Mouse (Mus musculus): ENCODE results near the gene Iars2. TPM values are rescaled to one million over a fixed set of nuclear protein-coding genes. Genes with fewer than 3 reads are reported as not detected.
A peak's percentile ranks its signal among the peaks of the same experiment; 100 is the strongest.

Iars2 gene
- polyA plus RNA-seq (2014; fragmentation: Nextera tagmentation; extraction: Ambion mirVana): 19.7 and 22.9 TPM in 2 replicates

DNA sequence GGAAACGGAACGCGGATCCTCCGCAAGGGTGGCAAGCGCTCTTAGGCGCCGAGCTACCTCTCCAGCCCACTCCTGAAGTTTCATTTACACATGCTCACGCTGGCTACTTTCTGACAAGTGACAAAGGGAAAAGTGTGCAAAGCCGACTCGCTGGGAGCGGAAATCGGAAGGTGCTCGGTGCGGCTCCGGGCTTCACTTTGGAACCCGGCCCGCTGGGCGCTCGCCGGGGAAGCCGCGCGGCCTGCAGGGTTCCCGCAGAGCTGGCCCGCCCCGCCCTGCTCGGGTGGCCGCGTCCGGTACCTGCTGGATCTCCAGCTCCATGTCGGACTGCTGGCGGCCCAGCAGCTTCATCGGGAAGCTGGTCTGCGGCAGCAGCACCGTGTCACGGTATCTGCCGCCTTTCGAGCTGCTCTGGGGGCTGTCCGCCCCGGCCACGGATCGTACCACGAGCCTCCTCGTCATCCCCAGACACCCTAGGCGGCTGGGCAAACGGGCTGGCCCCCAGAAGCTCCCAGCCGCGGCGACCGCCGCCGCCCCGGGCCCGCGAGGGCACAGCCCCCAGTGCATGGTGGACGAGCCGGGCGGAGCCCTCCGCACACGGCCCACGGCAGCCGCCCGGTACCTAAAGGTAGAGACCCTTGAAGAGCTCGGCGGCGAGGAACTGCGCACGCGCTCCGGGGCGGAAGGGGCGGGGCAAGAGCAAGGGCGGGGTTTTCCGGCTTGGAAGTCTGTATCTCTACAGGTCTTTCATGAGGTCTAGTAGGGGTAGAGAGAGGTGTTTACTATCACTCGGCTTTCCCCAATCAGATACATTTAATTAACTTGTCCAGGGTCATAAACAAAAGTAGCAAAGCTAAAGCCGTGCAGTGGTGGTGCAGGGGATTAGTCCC is at the start of gene Iars2:
TSS of gene Iars2 (minus strand) at position 676 of the 890 bp plus-strand sequence.
- H3K9me3 ChIP-seq (ENCODE audit: control insufficient read depth, low read length): no peaks in the 10 kb centered on the region
- peak within 1 kb of the TSS; percentile 78 for H3K9ac ChIP-seq (replicated peaks; ENCODE audit: low read depth, low read length)
- H3K36me3 ChIP-seq (ENCODE audit: control insufficient read depth, insufficient read depth, low read length): peaks cover 13% of the 10 kb centered on the region
- WGBS: under 1% methylated on average over 62 of the region's 76 CpGs
- peaks cover 15% of the 10 kb centered on the region for H3K4me1 ChIP-seq (ENCODE audit: control insufficient read depth, insufficient read depth, low read length)
- peak within 1 kb of the TSS; percentile 90 for H3K27ac ChIP-seq (ENCODE audit: low read depth, low read length)
- peak within 1 kb of the TSS; percentile 75 for H3K4me2 ChIP-seq (ENCODE audit: low read depth, low read length)
- ATAC-seq (ENCODE audit: low read depth): peak; percentile 91
- H3K4me3 ChIP-seq (ENCODE audit: low read depth, low read length): peak within 1 kb of the TSS; percentile 81
- H3K27me3 ChIP-seq (ENCODE audit: control insufficient read depth, insufficient read depth, low read length): no peaks in the 10 kb centered on the region

DNA sequence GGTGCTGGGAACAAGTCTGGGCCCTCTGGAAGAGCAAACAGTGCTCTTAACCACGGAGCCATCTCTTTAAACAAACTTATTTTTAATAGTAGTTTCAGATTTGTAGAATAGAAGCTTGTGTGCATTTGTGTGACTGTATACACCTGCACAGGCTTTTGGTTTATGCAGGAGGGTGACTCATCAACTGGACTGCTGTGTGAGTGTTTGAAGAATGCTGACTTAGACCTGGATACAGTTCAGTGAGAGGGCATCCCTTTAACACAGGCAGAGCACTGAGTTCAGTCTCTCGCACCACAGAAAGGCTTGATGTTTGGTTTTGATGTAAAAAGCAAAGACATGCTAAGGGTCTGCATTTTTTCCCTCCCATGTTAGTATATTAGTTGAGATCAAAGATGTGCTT is 48.2 kb upstream of the Iars2 start:
- no peak overlapping the region for H3K4me2 ChIP-seq (ENCODE audit: low read depth, low read length)
- H3K9ac ChIP-seq (replicated peaks; ENCODE audit: low read depth, low read length): no peak overlapping the region
- no peak overlapping the region for H3K27ac ChIP-seq (ENCODE audit: low read depth, low read length)
- H3K36me3 ChIP-seq (ENCODE audit: control insufficient read depth, insufficient read depth, low read length): peaks cover 57% of the 10 kb centered on the region
- 91% methylated on average over 2 of the region's 2 CpGs for WGBS
- no peaks in the 10 kb centered on the region for H3K4me1 ChIP-seq (ENCODE audit: control insufficient read depth, insufficient read depth, low read length)
- H3K27me3 ChIP-seq (ENCODE audit: control insufficient read depth, insufficient read depth, low read length): no peaks in the 10 kb centered on the region
- H3K4me3 ChIP-seq (ENCODE audit: low read depth, low read length): no peak overlapping the region
- no peaks in the 10 kb centered on the region for H3K9me3 ChIP-seq (ENCODE audit: control insufficient read depth, low read length)
- no peak for ATAC-seq (ENCODE audit: low read depth)

DNA sequence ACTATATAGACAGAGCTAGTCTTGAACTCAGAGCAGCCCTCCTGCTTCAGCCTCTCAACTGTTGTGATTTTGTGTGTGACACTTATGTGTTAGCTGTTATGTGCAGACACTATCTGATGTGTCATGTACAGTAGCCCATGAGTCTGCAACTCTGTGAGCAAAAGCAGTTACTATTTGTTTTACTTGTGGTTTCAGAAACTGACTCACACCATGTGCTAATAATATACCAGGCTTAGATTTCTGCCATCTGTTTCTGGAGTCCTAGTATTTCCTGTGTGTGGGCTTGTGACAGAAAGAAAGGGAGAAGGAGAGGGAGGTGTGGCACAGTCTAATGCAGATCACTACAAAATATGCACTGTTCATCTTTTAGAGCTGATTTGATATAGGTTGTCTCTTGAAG is 47.2 kb upstream of the Iars2 start:
- Histone ChIP-seq H3K9me3 (ENCODE audit: control insufficient read depth, low read length) (no peaks in the 10 kb centered on the region), H3K27me3 (ENCODE audit: control insufficient read depth, insufficient read depth, low read length) (no peaks in the 10 kb centered on the region), H3K27ac (ENCODE audit: low read depth, low read length) (no peak overlapping the region), H3K9ac (replicated peaks; ENCODE audit: low read depth, low read length) (no peak overlapping the region), H3K4me2 (ENCODE audit: low read depth, low read length) (no peak overlapping the region), H3K36me3 (ENCODE audit: control insufficient read depth, insufficient read depth, low read length) (peaks cover 52% of the 10 kb centered on the region), H3K4me1 (ENCODE audit: control insufficient read depth, insufficient read depth, low read length) (no peaks in the 10 kb centered on the region), H3K4me3 (ENCODE audit: low read depth, low read length) (no peak overlapping the region)
- ATAC-seq (ENCODE audit: low read depth): no peak

GRCm38 (mm10) chr1:185369979-185370378 is 40.8 kb upstream of the Iars2 start:
- no peak for ATAC-seq (ENCODE audit: low read depth)
- H3K4me3 ChIP-seq (ENCODE audit: low read depth, low read length): no peak overlapping the region
- no peak overlapping the region for H3K4me2 ChIP-seq (ENCODE audit: low read depth, low read length)
- peaks cover 6% of the 10 kb centered on the region for H3K4me1 ChIP-seq (ENCODE audit: control insufficient read depth, insufficient read depth, low read length)
- WGBS: 96% methylated on average over 6 of the region's 6 CpGs
- H3K9ac ChIP-seq (replicated peaks; ENCODE audit: low read depth, low read length): no peak overlapping the region
- H3K9me3 ChIP-seq (ENCODE audit: control insufficient read depth, low read length): no peaks in the 10 kb centered on the region
- no peak overlapping the region for H3K27ac ChIP-seq (ENCODE audit: low read depth, low read length)
- peaks cover 38% of the 10 kb centered on the region for H3K36me3 ChIP-seq (ENCODE audit: control insufficient read depth, insufficient read depth, low read length)
- no peaks in the 10 kb centered on the region for H3K27me3 ChIP-seq (ENCODE audit: control insufficient read depth, insufficient read depth, low read length)

- H3K4me1 ChIP-seq (ENCODE audit: control insufficient read depth, insufficient read depth, low read length): peaks cover 16% of the 10 kb centered on the region
- 87% methylated on average over 6 of the region's 6 CpGs for WGBS
- no peaks in the 10 kb centered on the region for H3K9me3 ChIP-seq (ENCODE audit: control insufficient read depth, low read length)
- H3K36me3 ChIP-seq (ENCODE audit: control insufficient read depth, insufficient read depth, low read length): peaks cover 19% of the 10 kb centered on the region
- ATAC-seq (ENCODE audit: low read depth): no peak
- no peak overlapping the region for H3K27ac ChIP-seq (ENCODE audit: low read depth, low read length)
- H3K4me3 ChIP-seq (ENCODE audit: low read depth, low read length): no peak overlapping the region
- H3K4me2 ChIP-seq (ENCODE audit: low read depth, low read length): no peak overlapping the region
- no peak overlapping the region for H3K9ac ChIP-seq (replicated peaks; ENCODE audit: low read depth, low read length)
- H3K27me3 ChIP-seq (ENCODE audit: control insufficient read depth, insufficient read depth, low read length): no peaks in the 10 kb centered on the region
Measured at GRCm38 (mm10) chr1:185367383-185367782, 38.2 kb upstream of the Iars2 start.

DNA sequence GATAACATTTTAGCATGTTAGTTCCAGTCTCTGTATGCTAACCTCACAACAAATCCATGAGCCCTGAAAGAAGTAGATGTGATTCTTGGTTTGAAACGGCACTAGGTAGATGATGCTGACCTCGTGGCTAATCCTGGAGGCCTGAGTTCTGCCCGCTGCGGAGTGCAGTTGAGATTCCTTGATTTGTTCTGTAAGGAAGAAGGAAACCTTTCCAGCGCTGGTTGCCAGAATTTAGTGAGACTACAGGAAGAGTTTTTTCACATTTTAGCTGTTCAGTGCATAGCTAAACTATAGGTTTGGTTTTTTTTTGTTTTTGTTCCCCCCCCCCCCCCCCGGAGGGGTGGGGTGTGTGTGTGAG is 35.0 kb upstream of the Iars2 start:
- no peak overlapping the region for H3K27ac ChIP-seq (ENCODE audit: low read depth, low read length)
- H3K4me3 ChIP-seq (ENCODE audit: low read depth, low read length): peak overlapping the region; percentile 98
- H3K9me3 ChIP-seq (ENCODE audit: control insufficient read depth, low read length): no peaks in the 10 kb centered on the region
- H3K9ac ChIP-seq (replicated peaks; ENCODE audit: low read depth, low read length): no peak overlapping the region
- ATAC-seq (ENCODE audit: low read depth): no peak
- H3K4me2 ChIP-seq (ENCODE audit: low read depth, low read length): peak overlapping the region; percentile 70
- peaks cover 21% of the 10 kb centered on the region for H3K4me1 ChIP-seq (ENCODE audit: control insufficient read depth, insufficient read depth, low read length)
- 47% methylated on average over 6 of the region's 6 CpGs for WGBS
- H3K27me3 ChIP-seq (ENCODE audit: control insufficient read depth, insufficient read depth, low read length): no peaks in the 10 kb centered on the region
- H3K36me3 ChIP-seq (ENCODE audit: control insufficient read depth, insufficient read depth, low read length): no peaks in the 10 kb centered on the region

- H3K36me3 ChIP-seq (ENCODE audit: control insufficient read depth, insufficient read depth, low read length): no peaks in the 10 kb centered on the region
- peak overlapping the region; percentile 89 for H3K27ac ChIP-seq (ENCODE audit: low read depth, low read length)
- peak overlapping the region; percentile 98 for H3K4me3 ChIP-seq (ENCODE audit: low read depth, low read length)
- peaks cover 21% of the 10 kb centered on the region for H3K4me1 ChIP-seq (ENCODE audit: control insufficient read depth, insufficient read depth, low read length)
- ATAC-seq (ENCODE audit: low read depth): peak; percentile 26
- peak overlapping the region; percentile 70 for H3K4me2 ChIP-seq (ENCODE audit: low read depth, low read length)
- no peaks in the 10 kb centered on the region for H3K27me3 ChIP-seq (ENCODE audit: control insufficient read depth, insufficient read depth, low read length)
- WGBS: 4% methylated on average over 22 of the region's 22 CpGs
- no peaks in the 10 kb centered on the region for H3K9me3 ChIP-seq (ENCODE audit: control insufficient read depth, low read length)
- H3K9ac ChIP-seq (replicated peaks; ENCODE audit: low read depth, low read length): peak overlapping the region; percentile 82
Measured at GRCm38 (mm10) chr1:185363526-185364182, 34.5 kb upstream of the Iars2 start.

DNA sequence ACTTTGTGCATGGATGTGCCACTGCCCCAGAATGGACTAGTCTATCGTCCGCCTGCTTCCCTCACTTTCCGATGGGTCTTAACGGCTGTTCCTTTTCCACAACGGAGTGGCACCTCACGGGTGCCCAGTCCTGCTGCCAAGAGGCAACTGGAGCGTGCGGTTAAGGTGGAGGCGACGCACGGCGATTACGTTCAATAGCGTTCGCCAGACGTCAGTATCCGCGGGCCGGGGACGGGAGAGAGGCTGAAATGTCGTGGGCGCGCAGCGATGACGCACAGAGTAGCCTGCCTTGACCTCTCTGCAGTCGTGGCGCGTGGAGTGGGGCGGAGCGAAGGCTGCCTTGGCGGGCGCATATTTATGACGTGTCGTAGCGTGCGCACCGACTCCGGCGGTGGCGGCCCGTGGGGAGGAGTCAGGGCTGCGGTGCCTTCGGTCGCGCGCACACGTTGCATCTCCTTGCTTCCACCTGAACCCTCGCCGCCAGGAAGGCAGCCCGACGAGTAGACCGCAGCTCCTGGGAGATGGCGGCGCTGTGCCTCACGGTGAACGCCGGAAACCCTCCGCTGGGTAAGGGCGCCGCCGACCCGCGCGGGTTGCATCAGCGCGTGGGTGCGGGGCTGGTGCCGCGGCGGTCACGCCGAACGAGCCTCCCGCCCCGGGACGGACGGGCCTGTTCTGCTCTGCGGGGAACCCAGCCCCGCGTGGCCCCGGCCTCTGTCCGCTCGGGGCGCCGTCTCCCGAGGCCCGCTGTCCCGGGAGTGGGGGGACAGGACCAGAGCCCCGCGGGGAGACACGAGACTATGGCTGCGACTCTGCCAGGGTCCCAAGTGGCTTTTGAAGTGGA is 33.7 kb upstream of the Iars2 start, which contains the start of gene Eprs:
TSS of gene Eprs (plus strand) at position 368 of the 844 bp plus-strand sequence.
- no peaks in the 10 kb centered on the region for H3K27me3 ChIP-seq (ENCODE audit: control insufficient read depth, insufficient read depth, low read length)
- peak within 1 kb of the TSS; percentile 82 for H3K9ac ChIP-seq (replicated peaks; ENCODE audit: low read depth, low read length)
- H3K4me2 ChIP-seq (ENCODE audit: low read depth, low read length): peak within 1 kb of the TSS; percentile 70
- WGBS: under 1% methylated on average over 92 of the region's 92 CpGs
- H3K4me3 ChIP-seq (ENCODE audit: low read depth, low read length): peak within 1 kb of the TSS; percentile 98
- H3K27ac ChIP-seq (ENCODE audit: low read depth, low read length): peak within 1 kb of the TSS; percentile 89
- H3K9me3 ChIP-seq (ENCODE audit: control insufficient read depth, low read length): no peaks in the 10 kb centered on the region
- ATAC-seq (ENCODE audit: low read depth): peak; percentile 98
- H3K36me3 ChIP-seq (ENCODE audit: control insufficient read depth, insufficient read depth, low read length): peaks cover 5% of the 10 kb centered on the region; the same call in 1 of the 2 replicates
- H3K4me1 ChIP-seq (ENCODE audit: control insufficient read depth, insufficient read depth, low read length): peaks cover 21% of the 10 kb centered on the region
